Mouse (Mus musculus) adrenal gland, adult 18-20 months (tissue): Measurements from ENCODE around the gene Rictor. TPM values are rescaled to one million over a fixed set of nuclear protein-coding genes. Genes with fewer than 3 reads are reported as not detected.

Source experiments
- total RNA-seq, 2 experiments: library from RNA; stranded (reverse); gene quantifications; 1 replicate in 1 of 2; 2 replicates in 1 of 2; pipeline ENCODE4 v1.2.3; 2021

Gene Rictor
- total RNA-seq, 2 experiments from 2014 or later: 18.9 to 26.6 TPM

Other genes with a start within 250 kb of the Rictor start
- 10 to 100 TPM; 43.5 to 45.3 TPM for gene Fyb, start 185.5 kb upstream of the Rictor start, total RNA-seq
- gene Osmr, start 166.6 kb downstream of the Rictor start, total RNA-seq: 10 to 100 TPM in 1 of 2 experiments, 1 to 10 TPM in 1; 6.1 to 11.9 TPM